Mouse (Mus musculus) kidney, postnatal 10 days (tissue): Measurements from ENCODE around the gene Fance.
"Not testable (repeated sequence)": the region's sequence is repeated elsewhere in the genome, so short reads cannot be mapped to it uniquely, and the experiment has no call there.

ENCODE experiments used
- DNase-seq: peaks from one replicate; pipeline ENCODE4 v3.0.0; 2021; ENCODE audit warnings: mixed read lengths

Gene Fance

GRCm38 (mm10) chr17:28327673-28328325 lies 14.5 kb downstream of the Fance start:
- peak; percentile 70 for DNase-seq

GRCm38 (mm10) chr17:28328366-28328928 lies 15.1 kb downstream of the Fance start, which contains the start of gene Rpl10a:
TSS of gene Rpl10a (plus strand) at chr17:28328471.
- DNase-seq, result peak; percentile 99

- DNase-seq, result peak; percentile 57
Observed at GRCm38 (mm10) chr17:28328946-28329345, 15.6 kb downstream of the Fance start.

- peak; percentile 21 for DNase-seq
Observed at GRCm38 (mm10) chr17:28329503-28330231, 16.3 kb downstream of the Fance start.

GRCm38 (mm10) chr17:28330232-28330546 lies 16.9 kb downstream of the Fance start:
- no peak for DNase-seq

GRCm38 (mm10) chr17:28330590-28330989 lies 17.3 kb downstream of the Fance start:
- not testable (repeated sequence) for DNase-seq

GRCm38 (mm10) chr17:28331241-28332112 lies 18.2 kb downstream of the Fance start:
- DNase-seq, result no peak

GRCm38 (mm10) chr17:28332113-28332914 lies 19.0 kb downstream of the Fance start:
- no peak for DNase-seq

GRCm38 (mm10) chr17:28332915-28333546 lies 19.7 kb downstream of the Fance start:
- peak; percentile 43 for DNase-seq

GRCm38 (mm10) chr17:28335267-28335666 lies 21.9 kb downstream of the Fance start:
- DNase-seq, result no peak

GRCm38 (mm10) chr17:28337547-28337946 lies 24.2 kb downstream of the Fance start:
- DNase-seq, result no peak

- no peak for DNase-seq
Observed at GRCm38 (mm10) chr17:28340578-28340977, 27.3 kb downstream of the Fance start.

- DNase-seq, result peak; percentile 97
Observed at GRCm38 (mm10) chr17:28341091-28341490, 27.8 kb downstream of the Fance start.

- DNase-seq, result peak; percentile 82
Observed at GRCm38 (mm10) chr17:28344050-28344607, 30.8 kb downstream of the Fance start.

GRCm38 (mm10) chr17:28344670-28345069 lies 31.4 kb downstream of the Fance start:
- no peak for DNase-seq

GRCm38 (mm10) chr17:28345271-28345721 lies 32.0 kb downstream of the Fance start:
- peak; percentile 67 for DNase-seq

- DNase-seq, result peak; percentile 86
Observed at GRCm38 (mm10) chr17:28345882-28346281, 32.6 kb downstream of the Fance start.

- no peak for DNase-seq
Observed at GRCm38 (mm10) chr17:28347327-28347726, 34.0 kb downstream of the Fance start.

GRCm38 (mm10) chr17:28348211-28348610 lies 34.9 kb downstream of the Fance start:
- no peak for DNase-seq

GRCm38 (mm10) chr17:28349264-28349880 lies 36.1 kb downstream of the Fance start:
- DNase-seq, result no peak
